Mouse (Mus musculus): Measurements from ENCODE around the gene Ugt8a. TPM values are rescaled to one million over a fixed set of nuclear protein-coding genes. Genes with fewer than 3 reads are reported as not detected.

Ugt8a gene
- total and polyA plus RNA-seq, 3 experiments, result not detected

DNA sequence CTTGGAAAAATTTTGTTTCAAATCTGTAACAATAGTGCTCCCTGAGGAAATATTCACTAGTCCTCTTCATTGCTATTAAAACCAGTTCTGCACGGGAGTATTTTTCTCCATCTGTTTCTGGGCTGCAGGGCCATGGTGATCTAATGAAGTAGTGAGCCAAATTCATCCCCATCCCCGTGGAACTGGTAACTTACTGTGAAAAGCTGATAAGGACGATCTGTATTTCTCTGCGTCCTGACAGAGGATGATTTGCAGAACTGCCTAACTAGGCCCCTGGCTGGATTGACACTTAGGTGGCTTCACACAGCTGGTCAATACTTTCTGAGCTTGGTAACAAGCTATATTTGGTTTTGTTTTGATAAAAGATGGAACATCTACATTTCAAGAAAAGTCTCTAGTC, 37.5 kb upstream of the Ugt8a start:
- H3K79me2 ChIP-seq (replicated peaks; ENCODE audit: control insufficient read depth, extremely low read depth, insufficient read depth, poor library complexity, severe bottlenecking), result no peaks in the 10 kb centered on the region
- dilution Hi-C loops (cut with MboI; ENCODE audit: extremely low pct_ligation_motif_present, extremely low pct_unique_long_range_greater_than_20kb, low sequenced_read_pairs), result no loop called here
- H3K36me3 ChIP-seq (replicated peaks in 1 of 2; ENCODE audit: control insufficient read depth in 1 of 2, insufficient read depth in 1 of 2, low read length in 1 of 2), result no peaks in the 10 kb centered on the region
- no peaks in the 10 kb centered on the region for H3K27me3 ChIP-seq (replicated peaks)
- no peak overlapping the region for H3K9ac ChIP-seq (ENCODE audit: insufficient read depth, low read depth)
- in situ Hi-C loops (cut with MboI; ENCODE audit: low pct_ligation_motif_present, low pct_unique_long_range_greater_than_20kb, low sequenced_read_pairs), result no loop called here
- no peak overlapping the region for H3K4me2 ChIP-seq (ENCODE audit: insufficient read depth, low read depth, poor library complexity, severe bottlenecking)
- DNase-seq (ENCODE audit: extremely low read depth), result no peak
- no peaks in the 10 kb centered on the region for H3K9me3 ChIP-seq (replicated peaks; ENCODE audit: low read length)
- H3K27ac ChIP-seq (ENCODE audit: insufficient read depth, low read depth), result no peak overlapping the region
- TF ChIP-seq MAZ (IDR thresholded peaks at IDR 0.05; ENCODE audit: low read depth, low read length) (no peak), NRF1 (IDR thresholded peaks at IDR 0.05; ENCODE audit: low read depth, low read length) (no peak), MYC (IDR thresholded peaks at IDR 0.05; ENCODE audit: low read depth, low read length) (no peak)
- no peaks in the 10 kb centered on the region for H3K4me1 ChIP-seq (ENCODE audit: control insufficient read depth in 1 of 2, insufficient read depth in 2 of 2)
- no peak overlapping the region for H3K4me3 ChIP-seq (replicated peaks in 1 of 3; ENCODE audit: low read depth in 2 of 3, low read length in 2 of 3, poor library complexity in 1 of 3)

DNA sequence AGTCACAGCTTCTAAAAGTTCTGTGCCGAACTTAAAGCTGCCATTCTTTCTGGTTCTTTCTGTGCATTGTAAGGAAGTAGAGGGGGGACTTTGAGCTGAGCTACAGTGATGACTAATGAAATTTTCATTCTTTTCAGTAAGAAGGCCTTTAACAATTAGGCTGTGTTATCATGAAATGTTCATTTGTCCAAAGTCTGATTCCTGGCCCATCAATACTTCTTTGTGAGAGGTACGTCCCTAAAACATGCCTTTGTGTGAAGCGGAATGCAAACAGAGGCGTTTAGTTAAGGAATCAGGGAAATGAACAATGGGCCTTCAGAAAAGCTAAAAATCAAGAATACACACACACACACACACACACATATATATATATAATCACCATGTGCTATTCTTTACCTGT, 31.0 kb upstream of the Ugt8a start:
- Histone ChIP-seq H3K27me3 (replicated peaks) (no peaks in the 10 kb centered on the region), H3K9me3 (replicated peaks; ENCODE audit: low read length) (no peaks in the 10 kb centered on the region), H3K79me2 (replicated peaks; ENCODE audit: control insufficient read depth, extremely low read depth, insufficient read depth, poor library complexity, severe bottlenecking) (no peaks in the 10 kb centered on the region), H3K27ac (ENCODE audit: insufficient read depth, low read depth) (no peak overlapping the region), H3K4me2 (ENCODE audit: insufficient read depth, low read depth, poor library complexity, severe bottlenecking) (no peak overlapping the region), H3K36me3 (replicated peaks in 1 of 2; ENCODE audit: control insufficient read depth in 1 of 2, insufficient read depth in 1 of 2, low read length in 1 of 2) (no peaks in the 10 kb centered on the region), H3K4me1 (ENCODE audit: control insufficient read depth in 1 of 2, insufficient read depth in 2 of 2) (no peaks in the 10 kb centered on the region), H3K4me3 (replicated peaks in 1 of 3; ENCODE audit: low read depth in 2 of 3, low read length in 2 of 3, poor library complexity in 1 of 3) (no peak overlapping the region), H3K9ac (ENCODE audit: insufficient read depth, low read depth) (no peak overlapping the region)
- no peak for DNase-seq (ENCODE audit: extremely low read depth)
- dilution Hi-C loops (cut with MboI; ENCODE audit: extremely low pct_ligation_motif_present, extremely low pct_unique_long_range_greater_than_20kb, low sequenced_read_pairs), result no loop called here
- in situ Hi-C loops (cut with MboI; ENCODE audit: low pct_ligation_motif_present, low pct_unique_long_range_greater_than_20kb, low sequenced_read_pairs), result no loop called here
- TF ChIP-seq HCFC1 (IDR thresholded peaks at IDR 0.05; ENCODE audit: low read depth, low read length) (no peak), IRF4 (IDR thresholded peaks at IDR 0.05; ENCODE audit: low read depth, low read length) (no peak), POLR2A (IDR thresholded peaks at IDR 0.05; ENCODE audit: low read depth, low read length) (no peak), ZNF384 (IDR thresholded peaks at IDR 0.05; ENCODE audit: low read depth, low read length) (no peak), CHD1 (IDR thresholded peaks at IDR 0.05; ENCODE audit: low read depth, low read length) (no peak), MAFK (IDR thresholded peaks at IDR 0.05; ENCODE audit: insufficient replicate concordance, low read length) (no peak), E2F4 (IDR thresholded peaks at IDR 0.05; ENCODE audit: insufficient replicate concordance, low read depth, low read length) (no peak), ELF1 (IDR thresholded peaks at IDR 0.05; ENCODE audit: low read depth, low read length) (no peak), MAX (IDR thresholded peaks at IDR 0.05; ENCODE audit: low read length) (no peak), MYC (IDR thresholded peaks at IDR 0.05; ENCODE audit: low read depth, low read length) (no peak), RAD21 (IDR thresholded peaks at IDR 0.05; ENCODE audit: low read depth, low read length) (no peak), MEF2A (IDR thresholded peaks at IDR 0.05; ENCODE audit: borderline replicate concordance, low read depth, low read length) (no peak), BHLHE40 (IDR thresholded peaks at IDR 0.05; ENCODE audit: low read depth, low read length) (no peak)
